18 mouse cellular contexts compared by ENCODE assay signal in genomic region chr9:46622255-46622654, GRCm38 (mm10).
"Had no signal": no experiment of that assay in that cellular context is flagged by ENCODE, and none has a peak within 500 bp of the region (broad histone marks: within the 10 kb centered on the region; RNA-seq: fewer than 3 reads in every experiment).

No protein-coding gene starts in this region.

- H3K4me2 ChIP-seq: lung, embryonic 14.5 days; neural tube, embryonic 13.5 days; neural tube, embryonic 15.5 days had no signal

- H3K27me3 ChIP-seq: neural tube, embryonic 13.5 days; neural tube, embryonic 15.5 days had no signal

- ATAC-seq: midbrain, embryonic 16.5 days had no signal

- DNase-seq: lung, adult 18-20 months; lung, embryonic 14.5 days; lung, postnatal 10 days; lung, postnatal 4 days; midbrain, embryonic 14.5 days; retina, postnatal 1 day; right cerebral cortex, adult 18-20 months; right cerebral cortex, postnatal 25 days; right cerebral cortex, postnatal 4 days; spleen, adult 18-20 months; thymus, adult 18-20 months; thymus, postnatal 14 days; thymus, postnatal 36 days had no signal

- H3K4me1 ChIP-seq: neural tube, embryonic 15.5 days had no signal

- H3K4me3 ChIP-seq: midbrain, embryonic 10.5 days; myocyte; neural tube, embryonic 13.5 days; neural tube, embryonic 15.5 days had no signal

- H3K9ac ChIP-seq: lung, embryonic 14.5 days; neural tube, embryonic 13.5 days; neural tube, embryonic 15.5 days had no signal

- H3K36me3 ChIP-seq: midbrain, embryonic 10.5 days; neural tube, embryonic 13.5 days; neural tube, embryonic 15.5 days had no signal

- H3K9me3 ChIP-seq: midbrain, embryonic 10.5 days; neural tube, embryonic 13.5 days; neural tube, embryonic 15.5 days had no signal

- H3K27ac ChIP-seq: midbrain, embryonic 10.5 days; neural tube, embryonic 13.5 days; neural tube, embryonic 15.5 days had no signal
